Mouse (Mus musculus): ENCODE results near the gene Gas7.

GRCm38 (mm10) chr11:67433763-67434162 is 21.5 kb upstream of the Gas7 start:
- TF ChIP-seq CTCF (IDR thresholded peaks at IDR 0.05; ENCODE audit: low read depth), result no peak
- no peak for TF ChIP-seq EP300 (IDR thresholded peaks at IDR 0.05; ENCODE audit: low read depth)
